Mouse (Mus musculus) cortical plate, adult 2 months (tissue): ENCODE measurements around the gene Tatdn2.

Experiments
- CTCF ChIP-seq: fragments of 200-500 bp; IDR thresholded peaks from 2 replicates; pipeline ENCODE4 v1.5.1; 2011; ENCODE audit warnings: mild to moderate bottlenecking, control low read depth, low read length; ENCODE audit not compliant: insufficient read depth; ENCODE audit errors: extremely low read depth
- POLR2A ChIP-seq: fragments of 200-500 bp; IDR thresholded peaks from 2 replicates; pipeline ENCODE4 v1.6.1; 2011; ENCODE audit warnings: mild to moderate bottlenecking, low read length, control low read depth; ENCODE audit not compliant: insufficient read depth; ENCODE audit errors: extremely low read depth

GRCm38 (mm10) chr6:113712718-113713117, 15.9 kb downstream of the Tatdn2 start:
- TF ChIP-seq CTCF: no peak
- no peak for TF ChIP-seq POLR2A
